Mouse (Mus musculus): ENCODE measurements around the gene Coq10a. TPM values are rescaled to one million over a fixed set of nuclear protein-coding genes. Genes with fewer than 3 reads are reported as not detected.

The Coq10a gene
- total and polyA plus RNA-seq, 3 experiments, result 332 to 391 (median 356) TPM

DNA sequence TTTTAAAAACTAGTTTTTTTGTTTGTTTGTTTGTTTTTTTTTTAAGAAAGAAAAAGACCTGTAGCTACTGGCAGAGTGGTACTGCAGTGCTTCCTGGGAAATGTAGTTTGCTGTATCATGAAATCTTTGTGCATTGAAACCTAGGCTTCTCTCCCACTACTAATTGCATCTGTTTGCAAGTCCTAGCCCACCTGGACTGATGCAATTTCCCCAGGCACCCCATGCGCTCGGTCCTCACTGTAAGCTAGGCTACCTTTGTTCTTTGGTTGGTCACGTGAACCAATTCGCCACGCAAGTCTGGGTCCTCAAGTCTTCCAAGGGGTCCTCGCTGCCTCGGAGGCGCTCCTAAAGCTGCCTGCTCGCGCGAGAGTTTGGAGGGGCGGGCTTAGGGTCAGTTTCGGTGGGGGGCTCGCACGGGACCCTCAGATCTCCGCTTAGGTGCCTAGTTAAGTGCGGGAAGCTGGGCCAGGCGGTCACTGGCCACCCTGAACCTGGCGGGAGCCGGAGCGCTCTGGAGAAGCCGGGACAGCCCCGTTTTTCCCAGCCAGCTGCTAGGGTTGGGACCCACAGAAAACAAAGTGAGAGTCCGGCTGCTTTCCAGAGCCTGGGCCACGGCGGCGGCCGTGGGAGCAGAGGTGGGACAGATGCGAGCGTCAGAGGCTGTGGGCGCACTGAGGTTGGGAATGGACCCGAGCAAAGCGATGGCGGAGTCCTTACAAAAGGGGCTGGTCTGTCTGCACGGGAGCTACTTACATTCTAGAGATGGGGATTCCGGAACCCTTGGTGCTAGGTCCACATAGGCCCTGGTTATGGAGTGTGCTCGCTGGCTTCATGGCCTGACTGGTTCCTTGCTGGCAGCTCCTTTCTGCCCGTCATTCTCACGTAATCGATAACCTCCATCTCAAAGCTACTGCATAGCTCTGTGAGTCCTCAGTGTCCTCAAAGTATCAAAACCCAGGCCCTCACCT, 46.4 kb downstream of the Coq10a start, which contains the start of gene Cnpy2:
Gene Cnpy2, plus strand, starts transcription at position 319 of the 968 bp plus-strand sequence.
- TF ChIP-seq POLR2A (IDR thresholded peaks at IDR 0.05; ENCODE audit: insufficient read depth, low read depth, low read length) (peak; percentile 69), EP300 (IDR thresholded peaks at IDR 0.05; ENCODE audit: insufficient read depth, low read depth, low read length) (no peak)
- peak; percentile 88 to 89 for DNase-seq
- under 1% methylated on average over 40 of the region's 40 CpGs for WGBS
- Histone ChIP-seq H3K79me2 (replicated peaks; ENCODE audit: control insufficient read depth, insufficient read depth, low read length) (no peaks in the 10 kb centered on the region), H3K27me3 (ENCODE audit: control insufficient read depth, insufficient read depth, low read length) (no peaks in the 10 kb centered on the region), H3K4me3 (peak within 1 kb of the TSS; percentile 81), H3K4me1 (ENCODE audit: control insufficient read depth, insufficient read depth, low read length) (peaks cover 4% of the 10 kb centered on the region), H3K36me3 (ENCODE audit: control insufficient read depth, insufficient read depth, low read length) (no peaks in the 10 kb centered on the region; the same call in 1 of the 2 replicates), H3K9ac (ENCODE audit: low read depth, low read length) (peak within 1 kb of the TSS; percentile 82), H3K27ac (peak within 1 kb of the TSS; percentile 98)
- intact Hi-C loops (cut with DNase I), result loop anchor here (2.0 kb wide), 1 partner anchor 14 kb away; the partner anchor contains the start of gene Cs

DNA sequence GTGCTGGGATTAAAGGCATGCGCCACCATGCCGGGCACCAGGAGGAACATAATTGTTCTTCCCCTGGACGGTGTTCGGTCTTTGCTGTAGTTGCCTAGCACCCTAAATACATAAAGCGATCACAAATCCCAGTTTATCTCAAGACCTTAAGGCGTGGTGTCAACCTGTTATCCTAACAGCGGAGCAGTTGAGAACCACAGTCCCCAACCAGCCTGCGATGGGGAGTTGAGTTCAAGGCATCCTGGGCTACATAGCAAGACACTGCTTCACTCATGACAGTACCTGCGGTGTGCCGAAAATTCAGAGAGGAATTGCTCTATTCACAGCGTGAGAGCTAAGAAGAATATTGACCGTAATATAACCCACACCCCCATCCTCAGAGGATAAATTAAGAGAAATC, 47.2 kb downstream of the Coq10a start:
- Histone ChIP-seq H3K27ac (peak overlapping the region; percentile 98), H3K9ac (ENCODE audit: low read depth, low read length) (0 out of 2 replicates have a peak overlapping the region, but pooled peaks have one; percentile 33), H3K4me3 (peak overlapping the region; percentile 81), H3K4me1 (ENCODE audit: control insufficient read depth, insufficient read depth, low read length) (peaks cover 4% of the 10 kb centered on the region), H3K27me3 (ENCODE audit: control insufficient read depth, insufficient read depth, low read length) (no peaks in the 10 kb centered on the region), H3K79me2 (replicated peaks; ENCODE audit: control insufficient read depth, insufficient read depth, low read length) (no peaks in the 10 kb centered on the region), H3K36me3 (ENCODE audit: control insufficient read depth, insufficient read depth, low read length) (no peaks in the 10 kb centered on the region; the same call in 1 of the 2 replicates)
- DNase-seq, result no peak
- no peak for TF ChIP-seq POLR2A (IDR thresholded peaks at IDR 0.05; ENCODE audit: insufficient read depth, low read depth, low read length)
- no peak for TF ChIP-seq CTCF (IDR thresholded peaks at IDR 0.05)
- TF ChIP-seq EP300 (IDR thresholded peaks at IDR 0.05; ENCODE audit: insufficient read depth, low read depth, low read length), result no peak
- intact Hi-C loops (cut with DNase I), result loop anchor here (2.0 kb wide), 1 partner anchor 15 kb away; the partner anchor contains the start of gene Cs
- 39% methylated on average over 12 of the region's 12 CpGs for WGBS

DNA sequence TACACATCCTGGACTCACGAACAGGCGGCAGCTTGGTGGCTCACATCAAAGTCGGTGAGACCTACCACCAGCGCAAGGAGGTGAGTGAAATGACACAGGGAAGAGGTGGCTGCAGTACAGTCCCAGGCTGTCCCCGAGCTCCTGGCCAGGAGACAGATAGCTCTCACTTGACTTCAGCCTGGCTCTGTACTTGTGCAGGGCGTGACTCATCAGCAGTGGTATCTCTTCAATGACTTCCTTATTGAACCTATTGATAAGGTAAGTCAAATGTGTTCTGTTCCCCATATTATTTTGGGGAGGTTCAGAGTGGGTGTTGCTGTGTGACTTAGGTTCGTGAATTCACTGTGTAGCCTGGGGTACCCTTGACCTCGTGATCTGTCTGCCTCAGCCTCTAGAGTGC, 53.2 kb downstream of the Coq10a start:
- TF ChIP-seq EP300 (IDR thresholded peaks at IDR 0.05; ENCODE audit: insufficient read depth, low read depth, low read length) (no peak), POLR2A (IDR thresholded peaks at IDR 0.05; ENCODE audit: insufficient read depth, low read depth, low read length) (no peak)

More for the DNA sequence above, 53.2 kb downstream of the Coq10a start:
- no peak overlapping the region for H3K27ac ChIP-seq
- H3K9ac ChIP-seq (ENCODE audit: low read depth, low read length), result no peak overlapping the region
- no peaks in the 10 kb centered on the region for H3K36me3 ChIP-seq (ENCODE audit: control insufficient read depth, insufficient read depth, low read length)
- no peaks in the 10 kb centered on the region for H3K27me3 ChIP-seq (ENCODE audit: control insufficient read depth, insufficient read depth, low read length)
- WGBS, result 91% methylated on average over 8 of the region's 8 CpGs
- DNase-seq, result no peak
- H3K4me1 ChIP-seq (ENCODE audit: control insufficient read depth, insufficient read depth, low read length), result no peaks in the 10 kb centered on the region
- intact Hi-C loops (cut with DNase I), result no loop called here
- H3K79me2 ChIP-seq (replicated peaks; ENCODE audit: control insufficient read depth, insufficient read depth, low read length), result no peaks in the 10 kb centered on the region
- H3K4me3 ChIP-seq, result no peak overlapping the region

Small RNA genes lying within 50 kb of the gene (microRNA-seq; reads per million reads assigned to microRNA genes)
- gene Gm25361 (0 reads per million in 2 experiments), gene Gm26308 (0 reads per million in 2 experiments), gene Mir6914 (0 reads per million in 2 experiments), gene Mir6915 (1.7 to 1.9 reads per million in 2 experiments)

Other genes starting within 250 kb of the Coq10a start
- gene Rbms2, start 188.7 kb downstream of the Coq10a start, total RNA-seq (2021), result 10 to 100 TPM; 91.9 to 94.7 TPM
- 98.4 and 108 TPM in 2 replicates for gene Rbms2, start 188.7 kb downstream of the Coq10a start, polyA plus RNA-seq (2012; rRNA removed)
- under 1 TPM; 0.75 to 0.78 TPM for gene Gls2, start 174.5 kb downstream of the Coq10a start, total RNA-seq (2021)
- 1.00 and 1.4 TPM in 2 replicates for gene Gls2, start 174.5 kb downstream of the Coq10a start, polyA plus RNA-seq (2012; rRNA removed)
- gene Spryd4, start 157.2 kb downstream of the Coq10a start, total RNA-seq (2021), result 10 to 100 TPM; 35.0 to 37.5 TPM
- gene Spryd4, start 157.2 kb downstream of the Coq10a start, polyA plus RNA-seq (2012; rRNA removed), result 32.1 and 48.4 TPM in 2 replicates
- gene Mip, start 143.2 kb downstream of the Coq10a start, total RNA-seq (2021), result not detected
- not detected in 2 replicates for gene Mip, start 143.2 kb downstream of the Coq10a start, polyA plus RNA-seq (2012; rRNA removed)
- 1 to 10 TPM; 6.5 to 7.6 TPM for gene Timeless, start 136.9 kb downstream of the Coq10a start, total RNA-seq (2021)
- 5.7 and 9.6 TPM in 2 replicates for gene Timeless, start 136.9 kb downstream of the Coq10a start, polyA plus RNA-seq (2012; rRNA removed)
- gene Apon, start 114.9 kb downstream of the Coq10a start, total RNA-seq (2021), result not detected
- gene Apon, start 114.9 kb downstream of the Coq10a start, polyA plus RNA-seq (2012; rRNA removed), result 0.18 TPM in 1 of 2 replicates, not detected in the other
- not detected for gene Apof, start 100.3 kb downstream of the Coq10a start, total RNA-seq (2021)
- gene Apof, start 100.3 kb downstream of the Coq10a start, polyA plus RNA-seq (2012; rRNA removed), result 0.18 TPM in 1 of 2 replicates, not detected in the other
- gene Stat2, start 98.4 kb downstream of the Coq10a start, total RNA-seq (2021), result 10 to 100 TPM in 1 of 2 experiments, 1 to 10 TPM in 1; 7.3 to 12.2 TPM
- gene Stat2, start 98.4 kb downstream of the Coq10a start, polyA plus RNA-seq (2012; rRNA removed), result 11.0 and 17.5 TPM in 2 replicates
- under 1 TPM in 1 of 2 experiments, not detected in 1; 0.16 TPM for gene Il23a, start 70.2 kb downstream of the Coq10a start, total RNA-seq (2021)
- gene Il23a, start 70.2 kb downstream of the Coq10a start, polyA plus RNA-seq (2012; rRNA removed), result 0.12 TPM in 1 of 2 replicates, not detected in the other
- gene Pan2, start 65.7 kb downstream of the Coq10a start, total RNA-seq (2021), result 1 to 10 TPM; 6.5 to 6.9 TPM
- 15.2 and 19.8 TPM in 2 replicates for gene Pan2, start 65.7 kb downstream of the Coq10a start, polyA plus RNA-seq (2012; rRNA removed)
- gene Cnpy2, start 46.5 kb downstream of the Coq10a start, total RNA-seq (2021), result 10 to 100 TPM; 58.9 to 65.3 TPM
- 27.8 and 48.0 TPM in 2 replicates for gene Cnpy2, start 46.5 kb downstream of the Coq10a start, polyA plus RNA-seq (2012; rRNA removed)
- gene Cs, start 31.3 kb downstream of the Coq10a start, total RNA-seq (2021), result 1,000 to 10,000 TPM in 1 of 2 experiments, 100 to 1,000 TPM in 1; 947 to 1,091 TPM
- 1,148 and 1,658 TPM in 2 replicates for gene Cs, start 31.3 kb downstream of the Coq10a start, polyA plus RNA-seq (2012; rRNA removed)
- 10 to 100 TPM; 41.8 to 47.5 TPM for gene Ankrd52, start 8.1 kb upstream of the Coq10a start, total RNA-seq (2021)
- 29.2 and 34.6 TPM in 2 replicates for gene Ankrd52, start 8.1 kb upstream of the Coq10a start, polyA plus RNA-seq (2012; rRNA removed)
- not detected for gene Slc39a5, start 32.2 kb upstream of the Coq10a start, total RNA-seq (2021)
- not detected in 2 replicates for gene Slc39a5, start 32.2 kb upstream of the Coq10a start, polyA plus RNA-seq (2012; rRNA removed)
- gene Nabp2, start 42.5 kb upstream of the Coq10a start, total RNA-seq (2021), result 10 to 100 TPM; 45.2 to 48.2 TPM
- 25.0 and 25.1 TPM in 2 replicates for gene Nabp2, start 42.5 kb upstream of the Coq10a start, polyA plus RNA-seq (2012; rRNA removed)
- 10 to 100 TPM; 15.8 to 16.9 TPM for gene Rnf41, start 42.7 kb upstream of the Coq10a start, total RNA-seq (2021)
- gene Rnf41, start 42.7 kb upstream of the Coq10a start, polyA plus RNA-seq (2012; rRNA removed), result 12.5 and 17.8 TPM in 2 replicates
- 10 to 100 TPM; 75.5 to 77.6 TPM for gene Smarcc2, start 90.3 kb upstream of the Coq10a start, total RNA-seq (2021)
- 49.1 and 61.1 TPM in 2 replicates for gene Smarcc2, start 90.3 kb upstream of the Coq10a start, polyA plus RNA-seq (2012; rRNA removed)
- gene Myl6, start 125.1 kb upstream of the Coq10a start, total RNA-seq (2021), result 100 to 1,000 TPM; 242 to 302 TPM
- gene Myl6, start 125.1 kb upstream of the Coq10a start, polyA plus RNA-seq (2012; rRNA removed), result 379 and 468 TPM in 2 replicates
- 1 to 10 TPM; 3.5 to 3.8 TPM for gene Myl6b, start 129.7 kb upstream of the Coq10a start, total RNA-seq (2021)
- gene Myl6b, start 129.7 kb upstream of the Coq10a start, polyA plus RNA-seq (2012; rRNA removed), result 2.9 and 4.1 TPM in 2 replicates
- 10 to 100 TPM; 16.4 to 17.9 TPM for gene Esyt1, start 156.9 kb upstream of the Coq10a start, total RNA-seq (2021)
- gene Esyt1, start 156.9 kb upstream of the Coq10a start, polyA plus RNA-seq (2012; rRNA removed), result 23.6 and 24.7 TPM in 2 replicates
- 1 to 10 TPM; 7.5 to 7.6 TPM for gene Zc3h10, start 178.8 kb upstream of the Coq10a start, total RNA-seq (2021)
- 6.6 and 6.8 TPM in 2 replicates for gene Zc3h10, start 178.8 kb upstream of the Coq10a start, polyA plus RNA-seq (2012; rRNA removed)
- 1,000 to 10,000 TPM; 1,453 to 1,598 TPM for gene Rpl41, start 180.3 kb upstream of the Coq10a start, total RNA-seq (2021)
- 853 and 867 TPM in 2 replicates for gene Rpl41, start 180.3 kb upstream of the Coq10a start, polyA plus RNA-seq (2012; rRNA removed)
- gene Pa2g4, start 197.0 kb upstream of the Coq10a start, total RNA-seq (2021), result 10 to 100 TPM; 39.4 to 44.2 TPM
- gene Pa2g4, start 197.0 kb upstream of the Coq10a start, polyA plus RNA-seq (2012; rRNA removed), result 19.5 and 35.6 TPM in 2 replicates
- 1 to 10 TPM; 6.3 to 8.2 TPM for gene Erbb3, start 220.7 kb upstream of the Coq10a start, total RNA-seq (2021)
- 5.5 and 7.7 TPM in 2 replicates for gene Erbb3, start 220.7 kb upstream of the Coq10a start, polyA plus RNA-seq (2012; rRNA removed)

Data from heart, adult 2 months (tissue).